Mouse (Mus musculus): ENCODE measurements around the gene Capn13.

DNA sequence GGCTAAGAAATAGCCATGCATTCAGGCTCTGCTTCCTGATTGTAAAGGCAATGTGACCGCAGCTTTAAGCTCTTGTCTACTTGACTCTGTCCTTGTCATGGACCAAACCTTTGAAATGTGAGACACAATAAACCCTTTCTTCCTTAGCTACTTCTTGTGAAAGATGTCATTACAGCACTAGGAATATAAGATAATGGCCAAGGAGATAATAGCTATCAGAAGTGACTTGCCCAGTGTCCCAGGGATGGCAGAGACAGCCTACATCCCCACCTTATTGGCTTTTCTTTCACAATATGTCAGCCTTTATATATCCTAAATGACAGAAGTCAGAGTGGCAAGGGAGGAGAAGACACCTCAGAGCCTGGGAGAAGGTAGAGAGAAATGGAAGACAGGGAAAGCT is 31.4 kb upstream of the Capn13 start:
- TF ChIP-seq CTCF (conservative IDR thresholded peaks at IDR 0.05; ENCODE audit: low read length), result no peak
- no peak for TF ChIP-seq NANOG (IDR thresholded peaks at IDR 0.05; ENCODE audit: borderline replicate concordance, low read length)

Data from E14TG2a.4 (cell line).